Mouse (Mus musculus) layer of hippocampus, adult 8-10 months (tissue): ENCODE measurements at regions not wholly inside any gene's neighbourhood (a gene's known extent, or its start where the extent isn't known, plus 50 kb on each side); places are given as distances from the start of the nearest gene placed in this dataset.
A peak's percentile ranks its signal among the peaks of the same experiment; 100 is the strongest.

Experiments
- DNase-seq, 2 experiments: peaks; one replicate each; pipeline ENCODE4 v3.0.0; 2022; ENCODE audit warnings: low spot score in 2 of 2

- DNase-seq, result no peak
Observed at GRCm38 (mm10) chr9:30021981-30022380, 59.0 kb upstream of the Ntm start.

GRCm38 (mm10) chr9:30025275-30025674, 62.3 kb upstream of the Ntm start:
- no peak for DNase-seq

GRCm38 (mm10) chr9:30026939-30027338, 64.0 kb upstream of the Ntm start:
- DNase-seq, result no peak

- no peak for DNase-seq
Observed at GRCm38 (mm10) chr9:30040396-30040795, 77.5 kb upstream of the Ntm start.

GRCm38 (mm10) chr9:30064551-30064950, 101.6 kb upstream of the Ntm start:
- DNase-seq, result no peak

GRCm38 (mm10) chr9:30067980-30068379, 105.0 kb upstream of the Ntm start:
- DNase-seq, result no peak

GRCm38 (mm10) chr9:30075233-30075632, 112.3 kb upstream of the Ntm start:
- no peak for DNase-seq

DNA sequence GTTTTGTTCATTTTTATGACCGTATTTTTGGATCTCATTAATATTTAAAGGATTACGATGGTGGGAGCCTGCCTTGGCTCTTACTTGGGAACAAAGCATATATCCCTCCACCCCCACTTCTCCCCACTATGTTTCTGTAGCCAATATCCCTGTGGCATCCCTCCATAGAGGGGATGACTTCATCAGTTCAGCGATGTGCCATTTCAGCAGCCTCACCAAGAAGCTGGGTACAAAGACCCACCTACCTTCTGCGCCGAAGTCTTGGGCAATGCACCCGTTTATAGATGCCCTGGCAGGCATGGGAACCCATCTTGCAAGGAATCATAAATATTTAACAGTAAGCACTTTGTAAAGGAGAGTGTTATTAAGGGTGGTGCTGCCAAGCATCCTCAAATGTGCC, 113.1 kb upstream of the Ntm start:
- DNase-seq, result peak in 1 of 2 experiments; percentile 14

DNA sequence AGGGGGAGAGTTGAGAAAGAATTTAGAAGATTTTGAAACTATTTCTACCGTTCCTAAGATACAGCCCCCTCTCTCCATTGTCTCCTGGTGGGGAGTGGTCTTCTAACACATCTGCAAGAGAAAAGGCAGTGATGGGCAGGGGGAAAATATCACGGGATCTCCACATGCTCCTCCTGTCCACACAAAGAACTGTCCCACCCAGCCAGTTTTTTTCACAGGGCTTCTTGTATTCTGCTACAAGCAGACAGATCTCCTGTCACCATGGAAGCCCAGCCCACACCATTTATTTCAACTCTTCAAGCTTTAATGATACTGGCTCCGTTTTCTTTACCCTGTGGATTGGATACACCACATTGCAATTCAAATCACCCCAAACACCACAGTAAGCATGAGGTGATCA, 113.5 kb upstream of the Ntm start:
- no peak for DNase-seq

DNA sequence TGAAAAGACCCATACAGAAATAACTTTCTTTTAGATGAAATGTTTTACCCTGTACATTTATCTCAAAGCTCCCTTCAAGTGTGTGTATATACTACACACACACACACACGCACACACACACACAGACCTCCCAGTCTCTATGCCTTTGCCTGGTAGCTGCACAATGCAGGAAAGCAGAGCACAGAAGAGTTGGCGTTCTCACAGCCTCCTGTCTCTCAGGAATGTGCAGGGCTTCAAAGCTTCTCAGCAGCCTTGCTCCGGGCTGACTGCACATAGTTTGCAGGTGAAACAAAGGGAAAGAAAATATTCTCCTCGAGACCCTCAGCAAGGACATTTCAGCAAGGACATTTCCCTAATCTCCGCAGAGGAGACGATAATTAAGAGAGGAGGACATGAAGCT, 139.0 kb upstream of the Ntm start:
- DNase-seq, result no peak

- no peak for DNase-seq
Observed at GRCm38 (mm10) chr9:30122371-30122770, 159.4 kb upstream of the Ntm start.

- no peak for DNase-seq
Observed at GRCm38 (mm10) chr9:30129151-30129550, 166.2 kb upstream of the Ntm start.

GRCm38 (mm10) chr9:30131626-30132025, 168.7 kb upstream of the Ntm start:
- no peak for DNase-seq

DNA sequence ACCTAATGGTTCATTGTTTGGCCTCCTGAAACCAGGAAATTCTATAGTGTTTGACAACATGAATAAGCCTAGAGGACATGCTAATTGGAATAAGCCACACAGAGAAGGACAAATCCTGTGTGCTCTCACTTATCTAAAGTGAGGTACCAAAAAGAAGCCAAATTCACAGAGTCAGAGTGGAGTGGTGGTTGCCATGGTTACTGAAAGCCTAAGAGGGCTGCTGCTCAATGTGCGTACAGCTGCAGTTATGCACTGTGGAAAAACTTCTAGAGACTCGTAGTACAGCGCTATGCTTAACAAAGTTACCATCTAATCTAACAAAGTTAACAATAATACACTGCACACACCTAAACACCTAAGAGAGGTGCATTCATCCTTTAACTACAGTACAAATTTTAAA, 171.4 kb upstream of the Ntm start:
- DNase-seq, result no peak

DNA sequence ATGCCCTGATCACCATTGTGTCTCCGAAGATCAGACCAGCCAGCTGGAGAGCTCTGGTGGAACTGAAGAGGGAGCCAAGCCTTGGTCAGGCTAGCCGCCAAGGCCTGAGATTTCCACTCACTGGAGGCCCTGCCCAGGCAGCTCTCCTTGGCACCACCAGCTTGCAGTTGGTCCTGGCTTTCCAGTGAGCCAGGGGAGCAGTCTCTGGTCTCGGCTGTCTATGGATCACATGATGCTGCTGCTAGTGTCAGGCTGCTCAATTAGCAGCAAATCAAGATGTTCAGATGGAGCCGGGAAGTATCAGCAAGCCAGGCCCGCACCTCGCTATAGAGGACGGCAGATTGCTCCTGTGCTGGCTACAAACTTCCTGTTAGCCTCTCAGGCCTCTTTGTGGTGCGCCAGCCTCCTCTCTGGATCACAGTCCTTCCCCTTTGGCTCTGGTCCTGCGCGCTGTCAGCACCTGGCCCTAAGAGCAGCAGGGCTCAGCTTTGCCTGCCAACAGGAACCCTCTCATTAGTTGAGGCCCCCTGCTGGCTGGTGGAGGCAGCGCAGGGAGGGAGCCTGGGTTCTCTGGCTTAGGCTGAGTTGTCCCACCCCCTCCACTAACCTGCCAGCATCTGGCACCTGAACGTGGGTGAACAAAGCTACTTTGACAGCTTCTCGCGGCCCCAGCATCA, 174.8 kb upstream of the Ntm start:
- DNase-seq, result peak; percentile 62 to 73

DNA sequence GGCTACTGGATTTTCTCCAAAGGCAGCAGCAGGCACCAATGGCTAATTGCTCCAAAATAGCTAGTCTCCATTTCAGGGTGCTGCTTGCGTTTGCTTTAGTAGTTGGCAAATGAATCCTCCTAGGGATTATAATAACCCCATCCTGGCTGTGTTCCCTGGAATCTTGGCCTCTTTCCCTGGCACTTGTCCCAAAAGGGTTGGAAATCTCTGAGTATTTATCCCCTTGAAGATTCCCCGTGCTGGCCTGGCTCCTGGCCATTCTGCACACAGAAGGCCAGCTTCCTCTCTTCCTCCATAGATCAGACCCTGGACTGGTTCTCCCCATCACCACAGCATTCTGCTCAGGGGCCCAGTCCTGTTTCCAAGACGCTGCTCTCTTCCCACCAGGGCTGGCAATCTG, 177.2 kb upstream of the Ntm start:
- DNase-seq, result peak; percentile 72 to 86

DNA sequence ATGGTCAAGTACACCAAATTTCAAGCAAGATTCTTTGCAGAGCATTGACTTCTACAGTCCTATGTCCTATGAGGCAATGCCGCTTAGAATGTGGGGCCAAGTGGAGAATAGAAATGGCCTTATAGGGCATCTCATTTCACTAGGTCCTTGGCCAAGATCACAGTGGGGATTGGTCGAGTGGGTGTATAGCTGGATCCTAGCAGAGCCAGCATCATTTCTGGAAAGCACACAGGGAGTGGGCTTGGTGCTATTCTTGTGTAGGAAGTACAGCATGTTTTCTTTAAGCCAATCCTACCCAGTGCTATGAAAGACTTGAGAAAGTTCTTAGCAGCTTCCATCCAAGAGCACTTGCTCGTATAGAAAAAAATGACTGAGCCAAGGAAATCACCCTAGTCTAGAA, 178.2 kb upstream of the Ntm start:
- no peak for DNase-seq

DNA sequence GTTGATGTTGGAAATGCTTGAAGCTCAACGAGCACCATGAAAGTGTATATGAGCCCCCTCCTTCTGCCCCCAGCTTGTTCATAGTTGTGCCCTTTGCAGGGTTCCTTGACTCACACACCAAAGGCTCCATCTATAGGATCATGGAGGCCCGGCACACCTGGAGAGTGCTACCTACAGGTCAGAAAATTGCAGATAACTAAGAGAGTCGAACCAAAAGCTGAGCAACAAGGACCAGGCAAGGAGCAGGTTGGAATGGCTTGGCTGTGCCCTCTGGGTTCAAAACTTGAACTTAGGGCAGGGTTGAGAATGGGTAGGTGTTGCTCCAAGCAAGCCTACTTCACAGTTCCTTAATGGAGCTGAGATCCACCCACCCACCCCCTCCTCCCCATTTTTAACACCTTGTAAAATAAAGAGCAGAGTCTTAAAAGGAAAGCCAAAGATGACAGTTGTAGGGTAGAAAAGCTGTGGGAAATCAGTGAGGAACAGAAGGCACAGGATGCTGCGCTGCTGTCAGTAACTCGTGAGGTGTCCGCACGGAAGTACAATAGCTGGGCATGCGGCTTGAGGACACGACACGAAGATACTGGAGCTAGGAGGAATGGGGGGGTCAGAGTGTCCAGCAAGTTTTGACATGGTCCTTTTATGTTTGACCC, 180.0 kb upstream of the Ntm start:
- DNase-seq, result no peak

- DNase-seq, result no peak
Observed at GRCm38 (mm10) chr9:30149481-30150468, 186.8 kb upstream of the Ntm start.

DNA sequence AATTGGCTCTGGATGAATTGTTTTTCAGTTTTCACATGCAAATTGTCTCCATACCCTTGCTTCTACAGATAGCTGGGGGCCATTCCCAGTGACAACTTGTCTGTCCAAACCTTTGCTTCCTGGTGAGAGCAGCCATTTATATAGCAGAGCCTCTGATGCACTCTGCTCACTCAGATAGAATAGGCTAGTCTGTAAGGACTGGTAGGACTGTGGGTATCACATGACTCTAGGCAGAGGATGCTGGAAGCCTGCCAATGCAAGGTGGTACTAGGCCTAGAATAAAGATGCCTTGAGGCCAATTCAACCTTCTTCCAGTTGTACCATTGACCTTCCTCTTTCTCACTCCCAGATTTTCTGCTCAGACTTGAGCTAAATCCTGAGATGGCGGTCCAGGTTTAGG, 188.2 kb upstream of the Ntm start:
- DNase-seq, result no peak

- no peak for DNase-seq
Observed at GRCm38 (mm10) chr9:30166235-30166752, 203.4 kb upstream of the Ntm start.

DNA sequence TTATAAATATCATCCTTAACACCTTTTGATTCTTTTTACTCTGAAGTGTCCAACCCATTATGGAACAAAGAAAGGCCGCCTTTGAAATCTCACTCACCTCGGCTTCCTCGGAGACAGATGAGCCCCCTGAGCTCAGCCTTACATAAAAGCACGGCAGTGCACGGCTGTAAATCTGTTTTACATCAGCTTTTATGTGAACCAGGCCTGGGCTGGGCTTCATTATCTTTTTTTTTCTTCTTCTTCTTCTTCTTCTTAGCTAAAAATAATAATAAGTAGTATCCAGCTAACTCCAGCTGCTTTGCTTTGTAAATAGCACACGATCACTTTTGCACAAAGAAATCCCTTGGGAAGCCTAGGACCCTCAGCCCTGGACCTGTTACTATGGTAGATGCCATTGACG, 204.3 kb upstream of the Ntm start:
- no peak for DNase-seq
